Mouse (Mus musculus) brain, embryonic 14.5 days (tissue): ENCODE data around the gene Mctp2.

Experiments
- CTCF ChIP-seq: fragments of 200-500 bp; IDR thresholded peaks from 2 replicates; pipeline ENCODE4 v1.5.1; 2012; ENCODE audit warnings: inconsistent platforms, mild to moderate bottlenecking, moderate library complexity, borderline replicate concordance; ENCODE audit not compliant: insufficient read depth, insufficient read length; ENCODE audit errors: extremely low read depth
- POLR2A ChIP-seq: fragments of 200-500 bp; IDR thresholded peaks from 2 replicates; pipeline ENCODE4 v1.6.1; 2012; ENCODE audit warnings: mild to moderate bottlenecking, inconsistent platforms, borderline replicate concordance; ENCODE audit not compliant: poor library complexity, insufficient read depth, insufficient read length, severe bottlenecking; ENCODE audit errors: extremely low read depth

DNA sequence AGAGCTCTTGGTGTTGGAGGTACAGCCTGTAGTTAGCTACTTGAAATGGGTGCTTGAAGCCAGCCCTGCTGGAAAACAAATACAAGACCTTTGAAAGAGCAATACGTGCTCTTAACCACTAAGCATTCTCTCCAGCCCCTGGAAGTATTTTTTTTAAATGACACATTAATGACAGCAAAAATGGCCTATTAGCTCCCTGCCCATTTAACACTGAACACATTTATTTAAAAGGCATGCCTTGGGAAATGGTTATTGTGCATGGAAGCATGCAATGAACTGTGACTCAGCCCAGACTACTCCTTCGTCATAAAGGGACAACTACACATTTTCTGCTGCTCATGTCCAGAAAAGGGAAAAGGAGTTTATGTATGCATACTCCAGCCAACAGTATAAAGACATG, 10.2 kb downstream of the Mctp2 start:
- TF ChIP-seq POLR2A = no peak
- TF ChIP-seq CTCF = no peak
